Mouse (Mus musculus) hematopoietic multipotent progenitor cell, adult 10-12 weeks (in vitro differentiated cells): ENCODE measurements around the gene Il2. TPM values are rescaled to one million over a fixed set of nuclear protein-coding genes. Genes with fewer than 3 reads are reported as not detected.

Experiments
- polyA plus RNA-seq: library from polyadenylated mRNA; stranded (reverse); fragments of >175 nt; gene quantifications from 2 replicates; pipeline ENCODE4 v1.2.3, GENCODE M21; 2012; ENCODE audit warnings: low replicate concordance

The Il2 gene
- polyA plus RNA-seq, result 0.48 TPM in 1 of 2 replicates, not detected in the other

DNA sequence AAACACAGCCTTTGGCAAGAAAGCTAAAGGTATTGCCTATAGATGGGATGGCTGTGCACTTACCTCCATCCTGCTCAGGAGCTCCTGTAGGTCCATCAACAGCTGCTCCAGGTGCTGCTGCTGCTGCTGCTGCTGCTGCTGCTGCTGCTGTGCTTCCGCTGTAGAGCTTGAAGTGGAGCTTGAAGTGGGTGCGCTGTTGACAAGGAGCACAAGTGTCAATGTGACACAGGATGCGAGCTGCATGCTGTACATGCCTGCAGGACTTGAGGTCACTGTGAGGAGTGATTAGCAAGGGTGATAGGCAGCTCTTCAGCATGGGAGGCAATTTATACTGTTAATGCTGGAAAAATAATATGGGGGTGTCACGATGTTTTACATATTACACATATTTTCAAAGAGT, at the start of gene Il2:
TSS of gene Il2 (minus strand) at position 305 of the 400 bp plus-strand sequence.

Other genes with a start within 250 kb of the Il2 start
- not detected in 2 replicates for gene Adad1, start 62.4 kb downstream of the Il2 start, polyA plus RNA-seq
- not detected in 2 replicates for gene Il21, start 106.7 kb upstream of the Il2 start, polyA plus RNA-seq
- gene Bbs12, start 186.6 kb upstream of the Il2 start, polyA plus RNA-seq, result 0.05 and 0.28 TPM in 2 replicates
- gene Cetn4, start 186.7 kb upstream of the Il2 start, polyA plus RNA-seq, result 0.43 and 1.6 TPM in 2 replicates
- gene Fgf2, start 222.4 kb upstream of the Il2 start, polyA plus RNA-seq, result 0.02 and 0.12 TPM in 2 replicates